Mouse (Mus musculus) urinary bladder, postnatal 4 days (tissue): Measurements from ENCODE around the gene Ifna1.
A peak's percentile ranks its signal among the peaks of the same experiment; 100 is the strongest.
"Not testable (repeated sequence)": the region's sequence is repeated elsewhere in the genome, so short reads cannot be mapped to it uniquely, and the experiment has no call there.

Source experiments
- DNase-seq, 2 experiments: peaks; one replicate each; pipeline ENCODE4 v3.0.0; 2021 to 2022; ENCODE audit warnings: low spot score in 2 of 2

Ifna1 gene

DNA sequence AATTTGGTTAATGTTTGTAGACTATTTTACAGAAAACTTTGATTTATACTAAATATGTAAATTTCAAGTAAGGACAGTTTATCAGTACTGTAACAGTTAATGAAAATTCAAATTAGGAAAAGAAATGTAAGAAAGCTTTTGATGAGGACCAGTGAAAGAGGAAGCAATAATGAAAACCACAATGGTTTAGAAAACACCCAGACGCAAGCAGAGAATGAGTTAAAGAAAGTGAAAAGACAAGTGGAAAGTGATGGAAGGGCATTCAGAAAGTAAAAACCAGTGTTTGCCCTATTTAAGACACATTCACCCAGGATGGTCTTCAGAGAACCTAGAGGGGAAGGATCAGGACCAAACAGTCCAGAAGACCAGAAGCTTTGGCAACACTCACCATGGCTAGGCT, at the start of gene Ifna1:
Ifna1 (plus strand) TSS at position 390 of the 400 bp plus-strand sequence.
- no peak for DNase-seq

DNA sequence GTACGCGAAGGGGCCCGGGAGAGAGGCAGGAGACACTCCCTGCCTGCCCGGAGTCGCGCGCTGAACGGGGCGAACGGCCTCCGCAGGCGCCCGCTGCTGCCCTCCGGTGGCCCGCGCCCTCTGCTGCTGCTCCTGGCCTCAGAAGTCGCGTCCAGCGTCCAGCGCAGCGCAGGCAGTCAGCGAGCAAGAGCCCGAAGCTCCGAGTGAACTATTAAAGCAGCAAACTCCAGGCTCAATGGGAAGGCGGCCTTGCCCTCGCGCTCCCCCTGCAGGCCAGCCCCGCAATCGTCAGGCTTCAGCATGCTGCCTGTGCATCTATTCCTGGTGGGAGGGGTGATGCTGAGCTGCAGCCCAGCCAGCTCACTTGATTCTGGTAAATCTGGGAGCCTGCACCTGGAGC, 46.9 kb upstream of the Ifna1 start, which contains the start of gene Gm13287:
Gm13287 (plus strand) TSS at position 301 of the 400 bp plus-strand sequence.
- DNase-seq: not testable (repeated sequence)

DNA sequence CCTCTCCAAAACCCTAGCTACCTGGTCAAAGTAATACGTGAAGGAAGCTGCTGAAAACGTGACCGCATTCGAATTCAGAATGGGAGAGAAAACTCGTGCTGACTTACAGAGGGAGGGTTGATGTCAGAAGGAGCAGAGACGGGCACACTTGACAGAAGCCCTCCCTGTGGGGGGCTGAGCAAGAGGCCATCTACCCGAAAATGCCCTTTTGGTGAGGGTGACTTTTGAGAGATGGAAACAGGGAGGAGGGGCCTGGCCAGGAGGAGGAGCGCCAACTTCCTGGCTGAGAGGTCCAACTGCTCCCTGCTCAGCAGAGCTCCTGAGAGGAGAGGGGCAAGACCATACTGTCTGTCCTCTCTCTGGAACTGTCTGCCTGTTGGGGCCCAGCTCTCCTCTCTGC, 44.7 kb upstream of the Ifna1 start, which contains the start of gene Gm13288:
Gm13288 (plus strand) TSS at position 301 of the 400 bp plus-strand sequence.
- not testable (repeated sequence) for DNase-seq

DNA sequence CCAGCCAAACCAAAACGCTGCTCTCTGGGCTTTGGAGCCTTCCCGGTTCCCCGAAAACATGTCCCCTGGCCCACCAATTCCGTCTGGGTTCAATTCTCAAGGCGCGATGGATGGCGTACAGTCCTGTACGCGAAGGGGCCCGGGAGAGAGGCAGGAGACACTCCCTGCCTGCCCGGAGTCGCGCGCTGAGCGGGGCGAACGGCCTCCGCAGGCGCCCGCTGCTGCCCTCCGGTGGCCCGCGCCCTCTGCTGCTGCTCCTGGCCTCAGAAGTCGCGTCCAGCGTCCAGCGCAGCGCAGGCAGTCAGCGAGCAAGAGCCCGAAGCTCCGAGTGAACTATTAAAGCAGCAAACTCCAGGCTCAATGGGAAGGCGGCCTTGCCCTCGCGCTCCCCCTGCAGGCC, 44.1 kb upstream of the Ifna1 start:
- DNase-seq: peak in 1 of 2 experiments; percentile 28

DNA sequence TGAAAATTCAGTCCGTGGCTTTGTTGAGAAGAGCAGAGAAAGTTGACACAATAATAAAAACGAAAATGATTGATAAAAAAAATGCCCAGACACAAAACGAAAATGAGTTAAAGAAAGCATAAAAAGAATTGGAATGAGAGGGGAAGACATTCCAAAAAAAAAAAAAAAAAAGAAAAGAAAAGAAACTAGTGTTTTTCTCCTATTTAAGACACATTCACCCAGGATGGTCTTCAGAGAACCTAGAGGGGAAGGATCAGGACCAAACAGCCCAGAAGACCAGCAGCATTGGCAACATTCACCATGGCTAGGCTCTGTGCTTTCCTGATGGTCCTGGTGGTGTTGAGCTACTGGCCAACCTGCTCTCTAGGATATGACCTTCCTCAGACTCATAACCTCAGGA, 34.0 kb upstream of the Ifna1 start, which contains the start of gene Ifna7:
Ifna7 (plus strand) TSS at position 301 of the 400 bp plus-strand sequence.
- no peak for DNase-seq

DNA sequence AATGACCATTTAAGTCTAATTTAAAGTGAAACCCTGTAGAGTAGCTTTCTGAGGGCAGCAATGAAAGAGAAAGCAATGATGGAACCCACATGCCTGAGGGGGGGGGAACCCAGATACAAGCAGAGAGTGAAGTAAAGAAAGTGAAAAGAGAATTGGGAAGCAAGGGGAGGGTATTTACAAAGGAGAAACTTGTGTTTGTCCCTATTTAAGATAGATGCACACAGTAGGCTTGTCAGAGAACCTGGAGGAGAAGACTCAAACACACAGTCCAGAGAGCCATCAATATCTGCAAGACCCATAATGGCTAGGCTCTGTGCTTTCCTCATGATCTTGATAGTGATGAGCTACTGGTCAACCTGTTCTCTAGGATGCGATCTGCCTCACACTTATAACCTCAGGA, 30.2 kb upstream of the Ifna1 start, which contains the start of gene Ifna11:
Ifna11 (plus strand) TSS at position 301 of the 400 bp plus-strand sequence.
- DNase-seq: no peak

DNA sequence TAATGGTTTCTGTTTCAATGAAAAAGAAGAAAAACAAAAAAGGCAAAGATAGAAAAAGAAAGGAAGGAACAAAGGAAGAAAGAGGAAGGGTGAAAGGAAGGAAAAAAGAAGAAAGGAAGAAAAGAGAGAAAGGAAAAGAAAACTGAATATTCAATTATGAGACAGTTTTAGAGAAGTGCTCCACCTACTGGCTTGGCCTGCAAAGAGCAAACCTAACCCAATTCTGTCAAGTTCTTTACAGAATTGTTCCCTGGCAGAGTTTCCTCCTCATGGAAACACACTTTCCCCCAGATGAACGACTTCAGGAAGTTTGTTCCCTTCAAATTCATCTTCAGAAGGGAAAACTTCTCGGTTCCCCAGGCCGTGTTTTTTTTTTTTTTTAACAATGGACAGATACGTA, 26.9 kb upstream of the Ifna1 start:
- DNase-seq: no peak

DNA sequence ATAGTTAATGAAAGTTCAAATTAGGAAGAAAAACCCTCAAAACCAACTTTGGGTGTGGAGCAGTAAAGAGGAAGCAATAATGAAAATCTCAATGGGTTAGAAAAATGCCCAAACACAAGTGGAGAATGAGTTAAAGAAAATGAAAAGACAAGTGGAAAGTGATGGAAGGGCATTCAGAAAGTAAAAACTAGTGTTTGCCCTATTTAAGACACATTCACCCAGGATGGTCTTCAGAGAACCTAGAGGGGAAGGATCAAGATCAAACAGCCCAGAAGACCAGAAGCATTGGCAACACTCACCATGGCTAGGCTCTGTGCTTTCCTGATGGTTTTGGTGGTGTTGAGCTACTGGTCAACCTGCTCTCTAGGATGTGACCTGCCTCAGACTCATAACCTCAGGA, 22.8 kb upstream of the Ifna1 start, which contains the start of gene Ifna6:
Ifna6 (plus strand) TSS at position 301 of the 400 bp plus-strand sequence.
- not testable (repeated sequence) for DNase-seq

DNA sequence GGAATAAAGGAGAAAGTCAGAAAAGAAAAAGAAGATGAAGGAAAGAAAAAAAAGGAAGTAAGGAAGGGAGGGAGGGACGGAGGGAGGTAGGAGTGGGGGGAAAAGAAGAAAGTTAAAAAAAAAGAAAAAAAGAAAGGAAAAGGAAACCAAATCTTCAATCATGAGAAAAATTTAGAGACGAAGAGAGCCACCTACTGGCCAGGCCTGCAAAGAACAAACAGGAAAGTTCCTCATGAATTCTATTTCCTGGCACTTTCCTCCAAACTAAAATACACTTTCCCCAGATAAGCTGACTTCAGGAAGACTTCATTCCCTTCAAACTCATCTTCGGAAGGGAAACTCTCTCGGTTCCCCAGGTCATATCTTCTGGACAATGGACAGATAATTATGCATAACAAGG, 19.4 kb upstream of the Ifna1 start:
- DNase-seq: no peak

DNA sequence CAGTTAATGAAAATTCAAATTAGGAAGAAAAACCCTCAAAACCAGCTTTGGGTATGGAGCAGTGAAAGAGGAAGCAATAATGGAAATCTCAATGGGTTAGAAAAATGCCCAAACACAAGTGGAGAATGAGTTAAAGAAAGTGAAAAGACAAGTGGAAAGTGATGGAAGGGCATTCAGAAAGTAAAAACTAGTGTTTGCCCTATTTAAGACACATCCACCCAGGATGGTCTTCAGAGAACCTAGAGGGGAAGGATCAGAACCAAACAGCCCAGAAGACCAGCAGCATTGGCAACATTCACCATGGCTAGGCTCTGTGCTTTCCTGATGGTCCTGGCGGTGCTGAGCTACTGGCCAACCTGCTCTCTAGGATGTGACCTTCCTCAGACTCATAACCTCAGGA, 14.7 kb upstream of the Ifna1 start, which contains the start of gene Ifna5:
Ifna5 (plus strand) TSS at position 301 of the 400 bp plus-strand sequence.
- not testable (repeated sequence) for DNase-seq

DNA sequence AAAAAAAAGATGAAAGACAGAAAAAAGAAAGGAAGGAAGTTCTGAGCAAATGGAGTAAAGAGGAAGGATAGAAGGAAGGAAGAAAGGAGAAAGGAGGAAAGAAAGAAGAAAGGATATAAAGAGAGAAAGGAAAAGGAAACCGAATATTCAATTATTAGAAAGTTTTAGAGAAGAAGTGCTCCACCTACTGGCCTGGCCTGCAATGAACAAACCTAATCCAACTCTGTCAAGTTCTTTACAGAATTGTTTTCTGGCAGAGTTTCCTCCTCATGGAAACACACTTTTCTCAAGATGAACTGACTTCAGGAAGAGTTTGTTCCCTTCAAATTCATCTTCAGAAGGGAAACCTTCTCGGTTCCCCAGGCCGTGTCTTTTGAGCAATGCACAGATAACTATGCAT, 11.1 kb upstream of the Ifna1 start:
- DNase-seq: no peak

DNA sequence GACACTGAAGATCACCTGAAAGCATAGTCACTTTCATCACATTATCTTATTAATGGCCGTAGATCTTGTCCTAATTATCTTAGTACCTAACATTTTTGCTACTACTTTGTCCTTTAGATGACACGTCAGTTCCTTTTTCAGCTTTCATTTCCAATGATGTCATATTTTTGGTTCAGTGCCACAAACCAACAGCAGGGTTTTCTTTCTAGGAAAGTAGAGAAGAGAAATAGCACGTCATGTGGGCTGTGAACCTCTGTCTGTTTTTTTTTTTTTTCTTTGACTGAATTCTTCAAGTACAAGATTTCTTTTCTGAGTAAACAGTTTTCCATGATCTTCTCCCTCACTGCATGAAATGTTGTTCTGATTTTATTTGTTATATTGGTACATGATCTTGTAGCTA, 9.8 kb upstream of the Ifna1 start:
- DNase-seq: no peak

DNA sequence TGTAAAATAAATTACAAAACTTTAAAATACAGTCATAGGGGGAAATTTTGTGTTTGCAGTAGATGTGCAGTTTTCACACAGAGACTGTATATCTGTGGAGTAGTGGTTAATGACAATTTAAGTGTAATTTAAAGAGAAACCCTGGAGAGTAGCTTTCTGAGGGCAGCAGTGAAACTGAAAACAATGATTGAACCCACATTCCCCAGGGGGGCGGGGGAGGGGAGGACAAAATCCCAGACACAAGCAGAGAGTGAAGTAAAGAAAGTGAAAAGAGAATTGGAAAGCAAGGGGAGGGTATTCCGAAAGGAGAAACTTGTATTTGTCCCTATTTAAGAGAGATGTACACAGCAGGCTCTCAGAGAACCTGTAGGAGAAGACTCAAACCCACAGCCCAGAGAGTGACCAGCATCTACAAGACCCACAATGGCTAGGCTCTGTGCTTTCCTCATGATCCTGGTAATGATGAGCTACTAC, 8.4 kb upstream of the Ifna1 start, which contains the start of gene Ifna4:
Ifna4 (plus strand) TSS at position 424 of the 474 bp plus-strand sequence.
- DNase-seq: no peak

DNA sequence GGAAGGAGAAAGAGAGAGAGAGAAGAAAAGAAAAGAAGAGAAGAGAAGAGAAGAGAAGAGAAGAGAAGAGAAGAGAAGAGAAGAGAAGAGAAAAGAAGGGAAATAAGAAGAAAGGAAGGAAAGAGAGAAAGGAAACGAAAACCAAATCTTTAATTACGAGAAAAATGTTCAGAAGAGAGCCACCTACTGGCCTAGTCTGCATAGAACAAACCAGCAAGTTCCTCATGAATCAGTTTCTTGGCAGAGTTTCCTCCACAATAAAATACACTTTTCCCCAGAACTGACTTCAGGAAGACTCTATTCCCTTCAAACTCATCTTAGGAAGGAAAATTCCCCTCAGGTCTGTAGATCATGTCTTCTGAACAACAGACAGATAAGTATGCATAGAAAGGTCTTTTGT, 4.6 kb upstream of the Ifna1 start:
- DNase-seq: no peak

DNA sequence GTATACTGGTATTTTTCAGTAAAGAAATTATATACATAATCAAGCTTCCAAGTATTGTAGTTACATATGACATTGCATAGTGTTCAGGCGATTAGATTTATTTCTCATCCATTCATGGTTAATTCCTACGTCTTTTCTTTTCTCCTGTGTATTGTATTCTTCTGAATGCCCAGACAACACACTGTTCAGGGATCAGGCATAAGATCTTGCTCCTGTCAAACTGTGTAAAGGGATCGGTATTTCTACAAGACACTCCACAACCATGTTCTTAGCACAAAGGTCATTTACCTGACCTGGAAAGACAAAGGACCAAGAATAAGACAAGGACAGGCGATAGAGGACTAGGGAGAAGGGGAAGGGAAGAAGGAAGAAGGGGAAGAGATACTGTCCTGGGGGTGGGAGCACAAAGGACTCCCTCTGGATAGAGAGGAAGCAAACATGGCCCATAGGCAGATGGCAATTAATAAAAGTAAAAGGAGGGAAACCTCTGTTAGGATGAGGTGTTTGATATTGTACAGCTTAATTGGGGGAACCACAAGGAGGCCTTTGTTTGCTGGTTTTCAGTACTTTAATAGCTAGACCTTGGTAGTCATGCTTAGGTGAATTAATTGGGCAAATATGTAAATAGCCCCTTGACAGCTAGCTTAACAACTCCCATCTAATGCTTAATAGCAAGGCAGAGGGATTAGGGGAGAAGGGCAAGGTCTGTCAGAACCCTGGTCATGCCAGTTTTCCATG, 1.3 kb downstream of the Ifna1 start:
- no peak for DNase-seq

DNA sequence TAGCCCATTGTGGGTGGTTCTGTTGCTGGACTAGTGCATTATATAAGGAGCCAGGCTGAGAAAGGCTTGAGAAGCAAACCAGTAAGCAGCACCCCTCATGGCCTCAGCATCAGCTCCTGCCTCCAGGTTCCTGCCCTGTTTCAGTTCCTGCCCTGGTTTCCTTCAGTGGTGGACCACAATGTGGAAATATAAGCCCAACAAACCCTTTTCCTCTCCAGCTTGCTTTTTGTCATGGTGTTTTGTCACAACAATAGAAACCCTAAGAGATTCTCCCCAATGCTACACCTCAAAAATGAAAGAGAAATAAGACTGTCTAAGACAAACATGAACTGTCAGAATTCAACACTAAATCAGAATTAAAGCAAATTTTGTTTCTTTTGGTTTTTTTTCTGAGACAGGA, 9.3 kb downstream of the Ifna1 start:
- DNase-seq: no peak

DNA sequence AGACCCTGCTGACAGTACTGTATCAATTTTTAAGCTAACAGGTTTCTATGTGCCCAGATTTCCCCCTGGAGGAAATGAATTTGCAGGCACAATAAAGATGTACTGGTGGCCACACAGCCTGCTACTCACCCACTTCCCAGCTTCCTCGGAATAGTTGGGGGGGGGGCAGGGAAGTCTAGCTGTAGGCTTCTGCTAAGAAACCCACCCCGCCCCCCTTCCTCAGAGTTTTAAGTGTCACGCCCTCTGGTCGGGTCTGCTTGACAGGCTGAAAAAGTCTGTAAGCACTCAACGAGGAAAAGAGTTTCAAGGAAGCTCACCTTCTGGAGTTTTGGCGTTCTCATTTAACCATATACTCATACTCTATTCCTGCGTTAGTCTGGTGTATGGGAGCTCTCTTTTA, 13.4 kb downstream of the Ifna1 start:
- DNase-seq: no peak

DNA sequence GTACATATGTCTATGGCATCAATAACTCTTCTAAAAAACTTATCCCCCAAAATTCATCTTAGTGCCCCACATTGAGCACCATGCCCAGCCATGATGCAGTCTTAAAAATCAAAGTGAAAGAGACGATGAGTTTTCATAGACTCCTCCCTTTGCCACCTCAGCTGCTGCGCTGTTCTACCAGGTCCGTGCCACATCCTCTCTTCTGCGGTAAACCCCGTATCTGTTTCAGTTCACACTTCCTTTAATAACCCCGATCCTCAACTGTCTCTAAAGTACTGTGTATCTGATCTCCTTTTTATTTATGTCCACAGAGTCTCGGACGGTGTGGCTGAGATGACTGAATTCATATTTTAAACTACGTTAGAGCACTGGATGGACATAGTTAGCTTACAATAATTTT, 14.7 kb downstream of the Ifna1 start:
- DNase-seq: no peak

DNA sequence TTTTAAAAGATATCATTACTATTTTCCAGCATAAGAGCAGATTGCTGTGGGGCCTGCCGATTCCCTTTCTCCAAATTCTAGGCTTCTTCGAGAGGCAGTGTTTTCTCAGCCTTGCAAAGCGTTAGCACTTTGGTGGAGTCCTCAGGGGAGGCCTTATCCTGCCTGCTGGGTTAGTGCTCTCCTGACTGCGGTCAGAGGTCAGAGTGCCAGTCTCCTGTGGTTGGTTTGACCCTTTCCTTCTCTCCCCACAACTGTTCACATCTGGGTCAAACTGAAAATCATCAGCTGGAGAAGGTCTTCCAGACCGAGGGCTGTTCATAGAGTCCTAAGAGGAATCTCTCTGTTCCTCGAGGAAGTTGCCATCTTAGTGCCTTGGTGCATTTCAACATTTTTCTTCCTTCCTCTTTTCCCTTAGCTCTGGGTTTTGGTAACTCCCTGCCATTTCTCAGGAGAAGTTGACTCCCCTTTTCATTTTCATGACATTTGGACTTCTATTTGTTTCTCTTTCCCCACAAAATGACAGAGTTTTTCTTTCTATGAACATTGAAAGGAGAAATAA, 15.2 kb downstream of the Ifna1 start:
- DNase-seq: no peak

DNA sequence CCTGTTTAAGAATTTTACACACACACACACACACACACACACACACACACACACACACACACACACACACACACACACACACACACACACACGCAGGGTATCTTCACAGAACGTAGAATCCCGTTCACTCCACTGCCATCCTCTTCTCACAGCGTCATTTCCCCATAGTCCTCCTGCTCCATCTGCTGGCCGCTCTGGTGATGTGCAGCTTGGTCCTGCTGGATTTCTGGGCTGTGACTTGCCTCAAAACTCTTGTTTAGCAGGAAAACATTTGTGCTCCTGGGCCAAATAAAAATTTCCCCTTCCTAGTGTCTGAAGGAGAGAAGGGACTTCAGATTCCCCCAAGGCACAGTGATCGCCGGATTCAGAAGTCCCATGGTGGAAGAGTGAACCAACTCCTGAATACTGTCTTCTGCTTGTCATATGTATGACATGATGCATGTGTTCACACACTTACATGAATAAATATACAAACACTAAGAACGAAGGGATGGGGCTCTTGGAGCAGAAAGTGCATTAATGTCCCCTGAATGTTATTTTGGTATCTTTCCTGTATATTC, 17.6 kb downstream of the Ifna1 start:
- peak; percentile 66 to 77 for DNase-seq

DNA sequence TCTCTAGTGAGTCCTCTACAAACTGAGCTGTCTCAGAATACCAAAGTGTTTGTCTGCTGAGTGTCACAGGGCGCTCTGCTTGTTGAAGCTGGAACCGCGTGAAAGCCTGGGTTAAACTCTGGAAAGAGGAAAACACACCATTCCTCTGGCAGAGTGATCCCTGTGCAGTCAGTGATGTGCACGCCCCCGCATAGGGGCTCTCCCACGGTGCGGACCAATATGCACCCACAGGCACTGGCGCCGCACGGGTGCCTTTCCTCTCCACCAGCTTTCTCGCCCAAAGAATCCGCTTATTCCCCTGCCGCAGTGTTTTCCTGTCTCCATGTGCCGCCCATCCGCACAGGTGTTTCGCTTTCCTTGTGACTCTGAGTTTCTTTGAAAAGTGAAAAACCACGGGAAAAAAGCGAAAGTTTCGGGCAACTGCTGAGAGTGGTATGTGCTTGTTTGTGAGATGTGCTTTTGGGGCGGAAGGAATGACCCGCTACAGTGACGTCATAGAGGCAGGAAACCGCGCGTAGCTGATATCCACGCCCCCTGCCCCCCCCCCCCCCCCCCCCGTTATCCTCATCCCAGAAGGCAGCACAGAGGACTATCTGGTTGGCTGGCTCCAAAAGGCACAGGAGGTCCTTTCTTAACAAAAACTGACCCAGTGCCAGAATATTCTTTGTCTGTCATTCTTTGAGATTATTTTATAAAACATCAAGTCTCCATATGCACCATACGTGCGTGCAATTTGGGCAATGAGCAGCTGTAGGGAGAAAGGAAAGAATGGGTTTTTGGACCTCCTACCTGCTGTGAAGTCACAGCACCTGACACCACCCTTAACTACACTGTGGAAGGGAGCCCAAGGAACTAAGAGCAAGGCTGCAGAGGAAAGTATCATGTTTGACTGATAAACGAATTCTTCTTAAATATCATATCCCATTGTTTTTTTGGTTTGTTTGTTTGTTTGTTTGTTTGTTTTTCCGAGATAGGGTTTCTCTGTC, 18.3 kb downstream of the Ifna1 start:
- DNase-seq: no peak
